Mouse (Mus musculus) forelimb bud, embryonic 11.5 days (tissue): ENCODE measurements around the gene Lsm6.

Experiments
- DNase-seq: peaks from one replicate; pipeline ENCODE4 v3.0.0-alpha.2; 2012; ENCODE audit warnings: low read depth, low spot score

Lsm6 gene

GRCm38 (mm10) chr8:78806006-78806405 is 14.9 kb downstream of the Lsm6 start:
- DNase-seq: no peak

- no peak for DNase-seq
Observed at GRCm38 (mm10) chr8:78801201-78801600, 19.7 kb downstream of the Lsm6 start.

- DNase-seq: no peak
Observed at GRCm38 (mm10) chr8:78798671-78799070, 22.3 kb downstream of the Lsm6 start.

- no peak for DNase-seq
Observed at GRCm38 (mm10) chr8:78797985-78798384, 23.0 kb downstream of the Lsm6 start.

- no peak for DNase-seq
Observed at GRCm38 (mm10) chr8:78793231-78793630, 27.7 kb downstream of the Lsm6 start.

GRCm38 (mm10) chr8:78776816-78777215 is 44.1 kb downstream of the Lsm6 start:
- DNase-seq: no peak

GRCm38 (mm10) chr8:78771256-78771655 is 49.7 kb downstream of the Lsm6 start:
- no peak for DNase-seq

GRCm38 (mm10) chr8:78770584-78770983 is 50.4 kb downstream of the Lsm6 start:
- DNase-seq: no peak

- DNase-seq: no peak
Observed at GRCm38 (mm10) chr8:78765556-78765955, 55.4 kb downstream of the Lsm6 start.

GRCm38 (mm10) chr8:78764976-78765375 is 56.0 kb downstream of the Lsm6 start:
- DNase-seq: no peak

GRCm38 (mm10) chr8:78759139-78759538 is 61.8 kb downstream of the Lsm6 start:
- no peak for DNase-seq

GRCm38 (mm10) chr8:78754986-78755385 is 66.0 kb downstream of the Lsm6 start:
- DNase-seq: no peak
